Mouse (Mus musculus) induced T-regulatory cell, adult 2 months (primary cell): ENCODE results near the gene Kcnh3.
A peak's percentile ranks its signal among the peaks of the same experiment; 100 is the strongest.
"Not testable (repeated sequence)": the region's sequence is repeated elsewhere in the genome, so short reads cannot be mapped to it uniquely, and the experiment has no call there.

Experiments
- DNase-seq: peaks from one replicate; pipeline ENCODE4 v3.0.0-alpha.2; 2012; ENCODE audit warnings: low read depth

The Kcnh3 gene

GRCm38 (mm10) chr15:99240129-99240528 lies 15.5 kb downstream of the Kcnh3 start:
- no peak for DNase-seq

GRCm38 (mm10) chr15:99241249-99241648 lies 16.6 kb downstream of the Kcnh3 start:
- DNase-seq, result no peak

- no peak for DNase-seq
Observed at GRCm38 (mm10) chr15:99242045-99242444, 17.4 kb downstream of the Kcnh3 start.

- DNase-seq, result not testable (repeated sequence)
Observed at GRCm38 (mm10) chr15:99246736-99247135, 22.1 kb downstream of the Kcnh3 start.

- DNase-seq, result no peak
Observed at GRCm38 (mm10) chr15:99248972-99249371, 24.3 kb downstream of the Kcnh3 start.

GRCm38 (mm10) chr15:99249938-99250337 lies 25.3 kb downstream of the Kcnh3 start:
- DNase-seq, result no peak

- peak; percentile 46 for DNase-seq
Observed at GRCm38 (mm10) chr15:99251111-99251510, 26.4 kb downstream of the Kcnh3 start.

- peak; percentile 100 for DNase-seq
Observed at GRCm38 (mm10) chr15:99251626-99252380, 27.1 kb downstream of the Kcnh3 start, which contains the start of gene Mcrs1. Gene Mcrs1 (minus strand): TSS chr15:99251961.

- peak; percentile 58 for DNase-seq
Observed at GRCm38 (mm10) chr15:99252381-99253174, 27.9 kb downstream of the Kcnh3 start.

GRCm38 (mm10) chr15:99253175-99253479 lies 28.5 kb downstream of the Kcnh3 start:
- DNase-seq, result not testable (repeated sequence)

GRCm38 (mm10) chr15:99253772-99254171 lies 29.1 kb downstream of the Kcnh3 start:
- no peak for DNase-seq

GRCm38 (mm10) chr15:99254477-99255005 lies 29.9 kb downstream of the Kcnh3 start:
- DNase-seq, result no peak

- no peak for DNase-seq
Observed at GRCm38 (mm10) chr15:99255241-99255749, 30.6 kb downstream of the Kcnh3 start.

GRCm38 (mm10) chr15:99259167-99259729 lies 34.6 kb downstream of the Kcnh3 start:
- DNase-seq, result no peak

GRCm38 (mm10) chr15:99259730-99260252 lies 35.1 kb downstream of the Kcnh3 start:
- DNase-seq, result peak; percentile 77

GRCm38 (mm10) chr15:99262702-99263101 lies 38.0 kb downstream of the Kcnh3 start:
- DNase-seq, result no peak

- DNase-seq, result no peak
Observed at GRCm38 (mm10) chr15:99264363-99264762, 39.7 kb downstream of the Kcnh3 start.

- peak; percentile 89 for DNase-seq
Observed at GRCm38 (mm10) chr15:99265679-99266078, 41.0 kb downstream of the Kcnh3 start.

GRCm38 (mm10) chr15:99276095-99276494 lies 51.4 kb downstream of the Kcnh3 start:
- DNase-seq, result peak; percentile 34

GRCm38 (mm10) chr15:99278271-99278670 lies 53.6 kb downstream of the Kcnh3 start:
- no peak for DNase-seq

GRCm38 (mm10) chr15:99283456-99283855 lies 58.8 kb downstream of the Kcnh3 start:
- peak; percentile 53 for DNase-seq

GRCm38 (mm10) chr15:99284527-99285188 lies 60.0 kb downstream of the Kcnh3 start:
- peak; percentile 63 for DNase-seq
